Mouse (Mus musculus) forebrain, postnatal 0 days (tissue): ENCODE data around the gene Uvssa. TPM values are rescaled to one million over a fixed set of nuclear protein-coding genes. Genes with fewer than 3 reads are reported as not detected.

Source experiments
- ATAC-seq: fragments of 200-750 bp; cut with Nextera tagmentation; 2 replicates; pipeline ENCODE4 v1.8.0; 2017; ENCODE audit warnings: mild to moderate bottlenecking, moderate library complexity
- DNase-seq: peaks from one replicate; pipeline ENCODE4 v3.0.0-alpha.2; 2015
- H3K27ac ChIP-seq: fragments of 300-500 bp; sonication (generic); 2 replicates; pipeline ENCODE4 v1.5.1; 2014; ENCODE audit warnings: low read depth, mild to moderate bottlenecking, antibody characterized with exemption, low read length, moderate library complexity, mixed read lengths
- H3K27me3 ChIP-seq: fragments of 300-500 bp; sonication (generic); 2 replicates; pipeline ENCODE4 v1.6.1; 2014; ENCODE audit warnings: mild to moderate bottlenecking, low read length, mixed read lengths; ENCODE audit not compliant: insufficient read depth
- H3K36me3 ChIP-seq: fragments of 300-500 bp; sonication (generic); 2 replicates; pipeline ENCODE4 v1.6.1; 2014; ENCODE audit warnings: mild to moderate bottlenecking, moderate library complexity; ENCODE audit not compliant: insufficient read depth
- H3K4me1 ChIP-seq: fragments of 300-500 bp; sonication (generic); 2 replicates; pipeline ENCODE4 v1.6.1; 2014; ENCODE audit warnings: antibody characterized with exemption; ENCODE audit not compliant: insufficient read depth
- H3K4me2 ChIP-seq: fragments of 300-500 bp; sonication (generic); 2 replicates; pipeline ENCODE4 v1.6.1; 2014; ENCODE audit warnings: low read depth, mild to moderate bottlenecking, moderate library complexity
- H3K4me3 ChIP-seq: fragments of 300-500 bp; sonication (generic); 2 replicates; pipeline ENCODE4 v1.5.1; 2014; ENCODE audit warnings: low read depth, low read length, mixed read lengths
- H3K9ac ChIP-seq: fragments of 300-500 bp; sonication (generic); 2 replicates; pipeline ENCODE4 v1.6.1; 2014; ENCODE audit warnings: mild to moderate bottlenecking
- H3K9me3 ChIP-seq: fragments of 300-500 bp; sonication (generic); 2 replicates; pipeline ENCODE4 v1.6.1; 2016; ENCODE audit warnings: low read length
- CTCF ChIP-seq: sonication (generic); IDR thresholded peaks from 2 replicates; pipeline ENCODE4 v1.5.1; 2016; ENCODE audit warnings: antibody characterized with exemption, control low read depth, low read depth
- WGBS: fragments of 180-500 bp; shearing (Covaris S2); extraction: QIAGEN DNeasy Blood & Tissue Kit; methylation state at CpG from one replicate; pipeline ENCODE4 v1.1.7; 2014; 5-methylcytosine and 5-hydroxymethylcytosine counted together
- polyA plus RNA-seq: library from polyadenylated mRNA; unstranded; fragments of >200 nt; fragmentation: Nextera tagmentation; extraction: Ambion mirVana; gene quantifications from 2 replicates; pipeline ENCODE4 v1.2.1, GENCODE M21; 2015
- total RNA-seq: library from RNA; depleted of rRNA; stranded (reverse); fragments of >200 nt; gene quantifications from 2 replicates; pipeline ENCODE4 v1.2.3, GENCODE M21; 2014

Gene Uvssa
- total and polyA plus RNA-seq, 2 experiments from 2014 or later, result 6.0 to 12.1 TPM

DNA sequence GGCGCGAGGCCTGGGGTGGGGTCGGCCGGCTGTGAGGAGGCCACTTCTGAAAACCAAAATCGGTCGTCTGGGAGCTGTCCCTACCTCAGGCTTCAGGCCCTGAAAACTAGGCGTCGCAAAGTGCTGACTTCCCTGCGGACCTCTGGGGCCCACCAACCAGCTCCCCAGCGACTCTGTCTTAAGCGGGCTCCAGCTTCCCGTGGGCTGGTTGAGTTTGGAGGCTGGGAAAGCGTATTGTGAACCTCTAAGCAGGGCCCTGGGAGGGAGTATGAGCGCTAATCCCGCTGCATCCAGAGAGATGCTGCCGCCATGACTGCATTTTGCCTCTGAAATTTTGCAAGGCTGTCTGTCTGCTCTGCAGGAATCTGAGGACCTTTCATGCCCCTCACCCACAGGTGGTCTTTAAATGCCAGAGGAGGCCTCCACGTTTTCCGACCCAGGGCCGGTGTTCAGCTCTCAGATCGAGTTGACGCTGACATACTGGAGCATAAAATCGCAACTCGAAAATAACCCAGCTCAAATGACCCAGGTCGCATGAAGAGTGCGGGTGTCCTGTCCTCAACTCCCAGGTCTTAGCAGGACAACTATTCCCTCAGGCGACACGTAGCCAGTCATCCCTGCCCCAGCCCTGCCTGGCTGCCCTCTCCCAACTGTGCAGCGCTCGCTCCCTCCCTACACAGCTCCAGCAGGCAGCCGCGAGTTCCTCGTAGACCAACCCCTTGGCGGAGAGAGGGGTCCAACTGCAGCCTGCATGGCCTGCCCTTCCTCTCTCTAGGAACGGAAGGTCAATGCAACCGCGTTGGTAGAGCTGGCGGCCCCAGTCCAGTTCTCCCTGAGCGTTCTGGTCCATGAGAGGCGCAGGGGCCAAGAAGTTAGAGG lies 53.9 kb downstream of the Uvssa start:
- 1% methylated on average over 39 of the region's 39 CpGs for WGBS
- DNase-seq (peak; percentile 40), ATAC-seq (no peak)
- TF ChIP-seq CTCF, result no peak
- Histone ChIP-seq H3K4me1 (no peaks in the 10 kb centered on the region; the same call in 1 of the 2 replicates), H3K36me3 (no peaks in the 10 kb centered on the region), H3K4me3 (no peak overlapping the region), H3K9me3 (no peaks in the 10 kb centered on the region), H3K9ac (no peak overlapping the region), H3K27ac (no peak overlapping the region), H3K27me3 (peaks cover 74% of the 10 kb centered on the region), H3K4me2 (no peak overlapping the region)

DNA sequence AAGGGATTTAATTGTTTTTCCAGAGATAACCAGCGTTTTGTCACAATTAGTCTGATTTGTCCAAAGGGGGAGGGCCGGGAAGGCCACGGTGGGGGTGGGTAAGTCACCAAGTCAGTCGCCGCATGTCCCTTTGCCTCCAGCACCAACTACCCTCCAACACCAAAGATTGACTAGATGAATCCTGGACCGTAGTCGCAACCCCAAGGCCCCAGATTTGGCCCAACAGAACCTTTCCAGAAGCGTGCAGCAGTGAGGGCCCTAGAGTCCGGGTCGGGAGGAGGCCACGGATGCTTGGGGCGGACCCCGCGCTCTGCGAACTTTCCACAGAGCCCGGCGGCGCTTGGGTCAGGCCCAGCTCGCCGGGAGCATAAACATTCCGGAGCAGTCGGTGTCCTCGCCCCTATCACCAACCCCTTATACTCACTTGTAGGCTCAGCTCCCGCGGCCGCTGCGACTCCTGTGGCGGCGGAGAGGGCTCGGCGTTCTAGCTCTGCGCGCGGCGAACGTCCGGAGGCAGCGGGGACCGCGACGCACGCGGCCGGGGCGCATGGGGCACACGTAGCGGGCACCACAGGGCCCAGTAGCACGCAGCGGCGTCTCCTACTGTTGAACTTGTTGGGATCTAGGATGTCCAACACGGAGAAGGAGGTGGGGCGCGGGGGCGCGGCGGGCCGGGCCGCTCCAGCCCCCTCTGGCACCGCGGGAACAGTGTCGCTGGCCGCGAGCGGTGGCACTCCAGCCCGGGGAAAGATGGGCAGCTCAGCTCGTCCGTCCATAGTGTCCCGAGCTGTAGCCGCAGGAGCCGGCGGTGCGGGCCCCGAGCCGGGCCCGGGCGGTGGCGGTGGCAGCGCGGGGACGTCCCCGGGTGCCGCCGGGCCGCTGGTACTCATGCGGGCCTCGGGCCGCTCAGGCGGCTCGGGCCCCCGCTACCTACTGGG lies 55.1 kb downstream of the Uvssa start, which contains the start of gene Nkx1-1:
Gene Nkx1-1 (minus strand): TSS at position 776 of the 938 bp plus-strand sequence.
- TF ChIP-seq CTCF, result no peak
- WGBS, result 5% methylated on average over 82 of the region's 90 CpGs
- no peak for ATAC-seq
- DNase-seq, result peak; percentile 38
- H3K9ac ChIP-seq, result peak within 1 kb of the TSS; percentile 28; the same call in 1 of the 2 replicates
- H3K4me3 ChIP-seq, result peak within 1 kb of the TSS; percentile 29
- H3K9me3 ChIP-seq, result no peaks in the 10 kb centered on the region
- no peaks in the 10 kb centered on the region; the same call in 1 of the 2 replicates for H3K4me1 ChIP-seq
- no peaks in the 10 kb centered on the region for H3K36me3 ChIP-seq
- H3K27ac ChIP-seq, result no peak within 1 kb of the TSS
- peaks cover 78% of the 10 kb centered on the region for H3K27me3 ChIP-seq
- peak within 1 kb of the TSS; percentile 47 for H3K4me2 ChIP-seq

DNA sequence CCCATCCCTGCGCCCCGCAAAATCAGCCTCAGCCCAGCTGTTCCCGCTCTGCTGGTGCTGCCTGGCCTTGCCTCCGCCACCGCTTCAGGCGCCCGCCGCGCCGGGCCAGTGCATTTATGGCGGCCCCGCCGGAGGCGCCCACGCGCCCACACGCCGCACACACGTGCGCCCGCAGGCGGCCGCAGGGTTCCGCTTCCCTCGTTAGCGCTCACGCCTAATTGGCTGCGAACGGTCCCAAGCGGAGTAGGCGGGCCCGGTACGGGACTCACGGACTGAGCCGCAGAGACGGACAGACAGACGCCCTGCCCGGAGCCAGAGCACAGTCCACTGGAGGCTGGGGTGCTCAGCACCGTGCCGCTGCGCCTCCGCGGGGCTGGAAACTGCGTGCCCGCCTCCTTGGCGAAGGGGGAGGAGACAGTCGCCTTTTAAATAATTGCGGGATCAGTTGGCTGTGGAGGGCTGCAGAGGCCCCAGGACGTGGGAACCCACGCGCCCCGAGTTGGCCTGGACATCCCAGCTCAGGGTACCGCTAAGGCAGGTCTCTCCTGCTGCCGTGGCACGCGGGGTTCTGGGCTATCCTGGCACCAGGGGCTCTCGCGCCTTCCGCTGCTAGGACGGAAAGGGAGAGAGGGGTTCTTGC lies 55.9 kb downstream of the Uvssa start:
- peaks cover 78% of the 10 kb centered on the region for H3K27me3 ChIP-seq
- H3K9ac ChIP-seq, result peak overlapping the region; percentile 28; the same call in 1 of the 2 replicates
- WGBS, result 3% methylated on average over 60 of the region's 60 CpGs
- no peak overlapping the region for H3K27ac ChIP-seq
- DNase-seq (peak; percentile 43), ATAC-seq (peak; percentile 40)
- H3K4me2 ChIP-seq, result peak overlapping the region; percentile 47
- H3K4me1 ChIP-seq, result no peaks in the 10 kb centered on the region; the same call in 1 of the 2 replicates
- no peaks in the 10 kb centered on the region for H3K9me3 ChIP-seq
- TF ChIP-seq CTCF, result 0 out of 2 replicates have a peak, but pooled peaks have one; percentile 12
- H3K36me3 ChIP-seq, result no peaks in the 10 kb centered on the region
- peak overlapping the region; percentile 29 for H3K4me3 ChIP-seq

DNA sequence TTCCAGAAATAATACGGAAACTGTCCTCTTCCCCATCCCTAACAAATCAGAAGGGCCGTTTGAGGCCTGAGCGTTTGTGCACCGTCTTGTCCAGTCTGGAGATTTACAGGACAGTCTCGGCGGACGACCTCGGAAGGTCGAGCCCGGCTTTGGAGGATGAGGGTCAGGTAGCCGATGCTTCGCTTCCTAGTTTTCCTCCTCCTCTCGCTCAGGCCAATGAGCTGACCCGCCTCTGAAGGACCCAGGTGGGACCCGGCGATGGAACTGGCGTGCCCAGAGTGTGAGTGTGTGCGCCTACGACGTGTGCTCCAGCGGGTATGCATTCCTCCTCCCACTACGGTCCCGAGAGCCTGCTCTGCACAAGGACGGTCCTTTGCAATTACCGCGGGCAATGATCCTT lies 56.8 kb downstream of the Uvssa start:
- peaks cover 71% of the 10 kb centered on the region for H3K27me3 ChIP-seq
- H3K9me3 ChIP-seq, result no peaks in the 10 kb centered on the region
- no peaks in the 10 kb centered on the region for H3K36me3 ChIP-seq
- H3K27ac ChIP-seq, result no peak overlapping the region
- H3K4me2 ChIP-seq, result no peak overlapping the region
- WGBS, result 3% methylated on average over 26 of the region's 26 CpGs
- no peak for TF ChIP-seq CTCF
- no peaks in the 10 kb centered on the region; the same call in 1 of the 2 replicates for H3K4me1 ChIP-seq
- DNase-seq, result no peak
- ATAC-seq, result no peak
- H3K4me3 ChIP-seq, result peak overlapping the region; percentile 29; the same call in 1 of the 2 replicates
- H3K9ac ChIP-seq, result no peak overlapping the region

DNA sequence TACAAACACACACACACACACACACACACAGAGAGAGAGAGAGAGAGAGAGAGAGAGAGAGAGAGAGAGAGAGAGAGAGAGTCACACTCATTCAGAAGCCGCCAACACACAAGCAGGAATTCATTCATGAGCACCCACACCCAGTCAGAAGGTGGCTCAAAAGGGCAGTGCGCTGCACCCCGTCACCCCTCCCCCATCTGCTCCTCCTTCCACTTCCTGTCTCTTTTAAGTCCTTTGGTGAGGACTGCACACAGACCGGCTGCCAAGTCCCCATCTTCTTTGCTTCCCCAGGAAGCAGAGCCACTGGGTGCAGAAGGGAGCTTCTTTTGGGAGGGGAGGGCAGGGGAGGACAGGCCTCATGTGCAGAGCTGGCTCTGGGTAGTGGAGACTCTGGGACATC lies 57.6 kb downstream of the Uvssa start:
- no peak overlapping the region for H3K4me2 ChIP-seq
- H3K36me3 ChIP-seq, result no peaks in the 10 kb centered on the region
- no peak overlapping the region for H3K9ac ChIP-seq
- no peak overlapping the region for H3K4me3 ChIP-seq
- no peak overlapping the region for H3K27ac ChIP-seq
- DNase-seq, result no peak
- H3K4me1 ChIP-seq, result no peaks in the 10 kb centered on the region; the same call in 1 of the 2 replicates
- peaks cover 73% of the 10 kb centered on the region for H3K27me3 ChIP-seq
- WGBS, result 2% methylated on average over 4 of the region's 4 CpGs
- no peak for TF ChIP-seq CTCF
- ATAC-seq, result no peak
- H3K9me3 ChIP-seq, result no peaks in the 10 kb centered on the region

DNA sequence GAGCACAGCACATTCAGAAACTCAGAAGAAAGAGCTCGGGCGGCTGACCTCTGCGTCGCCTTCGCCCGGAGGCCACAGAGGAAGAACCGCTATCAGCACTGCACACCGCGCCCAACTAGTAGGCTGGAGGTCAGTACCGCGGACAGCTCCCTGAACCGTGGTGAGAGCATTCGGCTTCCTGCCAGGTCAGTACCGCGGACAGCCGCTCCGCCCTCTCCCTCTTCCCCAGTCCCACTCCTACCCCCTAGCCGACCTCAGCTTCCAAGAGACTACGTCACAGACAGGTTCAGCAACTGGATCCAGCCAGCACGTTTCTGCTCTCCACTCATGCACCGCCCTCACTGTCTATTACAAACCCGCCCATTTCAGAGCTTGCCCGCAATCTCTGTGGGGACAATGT lies 59.9 kb downstream of the Uvssa start:
- DNase-seq (peak; percentile 48), ATAC-seq (peak; percentile 38)
- Histone ChIP-seq H3K4me3 (no peak overlapping the region), H3K36me3 (no peaks in the 10 kb centered on the region), H3K9ac (no peak overlapping the region), H3K27ac (no peak overlapping the region), H3K9me3 (no peaks in the 10 kb centered on the region), H3K27me3 (peaks cover 85% of the 10 kb centered on the region), H3K4me2 (no peak overlapping the region), H3K4me1 (peaks cover 2% of the 10 kb centered on the region; the same call in 1 of the 2 replicates)
- 5% methylated on average over 23 of the region's 23 CpGs for WGBS
- no peak for TF ChIP-seq CTCF
